Mouse (Mus musculus) liver, adult 2 months (tissue): ENCODE data around the gene Avpr1b.

Experiments
- CTCF ChIP-seq: fragments of 200-500 bp; IDR thresholded peaks from 2 replicates; pipeline ENCODE4 v1.5.1; 2011; ENCODE audit warnings: low read depth, low read length, control low read depth
- POLR2A ChIP-seq: fragments of 200-500 bp; IDR thresholded peaks from 2 replicates; pipeline ENCODE4 v1.6.1; 2011; ENCODE audit warnings: low read length, control low read depth; ENCODE audit not compliant: insufficient read depth; ENCODE audit errors: extremely low read depth

DNA sequence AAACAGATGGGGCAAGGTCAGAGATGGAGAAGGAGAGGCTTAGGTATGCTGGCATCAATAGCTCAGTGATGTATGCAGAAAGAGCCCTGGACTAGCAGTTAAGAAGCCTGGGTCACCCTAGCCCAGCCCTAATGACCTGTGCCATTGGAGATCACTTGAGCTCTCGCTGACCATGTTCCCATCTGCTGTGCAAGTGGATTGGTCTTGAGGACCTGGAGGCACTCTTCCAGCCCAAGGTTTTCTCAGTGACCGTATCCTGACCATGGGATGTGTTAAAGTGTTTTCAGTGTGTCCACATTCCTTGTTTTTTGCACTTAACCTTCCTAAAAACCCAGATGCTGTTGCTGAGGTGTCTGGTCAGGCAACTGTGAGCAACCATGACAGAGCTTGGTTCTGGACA, 61.2 kb downstream of the Avpr1b start:
- TF ChIP-seq CTCF (no peak), POLR2A (no peak)
